Mouse (Mus musculus) lung, embryonic 15.5 days (tissue): Measurements from ENCODE around the gene Mapkapk2. TPM values are rescaled to one million over a fixed set of nuclear protein-coding genes. Genes with fewer than 3 reads are reported as not detected.
A peak's percentile ranks its signal among the peaks of the same experiment; 100 is the strongest.

Experiments used
- ATAC-seq: fragments of 200-750 bp; cut with Nextera tagmentation; 2 replicates; pipeline ENCODE4 v1.8.0; 2017; ENCODE audit warnings: moderate number of reproducible peaks, borderline replicate concordance; ENCODE audit not compliant: low FRiP score, low TSS enrichment; ENCODE audit errors: extremely low read depth
- H3K27ac ChIP-seq: fragments of 300-500 bp; sonication (generic); 2 replicates; pipeline ENCODE4 v1.5.1; 2015; ENCODE audit warnings: moderate library complexity, mild to moderate bottlenecking, inconsistent platforms
- H3K27me3 ChIP-seq: fragments of 300-500 bp; sonication (generic); 2 replicates; pipeline ENCODE4 v1.6.1; 2015; ENCODE audit warnings: inconsistent platforms
- H3K36me3 ChIP-seq: fragments of 300-500 bp; sonication (generic); 2 replicates; pipeline ENCODE4 v1.6.1; 2015; ENCODE audit warnings: inconsistent platforms
- H3K4me1 ChIP-seq: fragments of 300-500 bp; sonication (generic); 2 replicates; pipeline ENCODE4 v1.6.1; 2015; ENCODE audit warnings: inconsistent platforms
- H3K4me2 ChIP-seq: fragments of 300-500 bp; sonication (generic); 2 replicates; pipeline ENCODE4 v1.6.1; 2015; ENCODE audit warnings: inconsistent platforms, mild to moderate bottlenecking, moderate library complexity
- H3K4me3 ChIP-seq: fragments of 300-500 bp; sonication (generic); 2 replicates; pipeline ENCODE4 v1.5.1; 2015; ENCODE audit warnings: mild to moderate bottlenecking, inconsistent platforms
- H3K9ac ChIP-seq: fragments of 300-500 bp; sonication (generic); 2 replicates; pipeline ENCODE4 v1.6.1; 2015; ENCODE audit warnings: inconsistent platforms
- H3K9me3 ChIP-seq: fragments of 300-500 bp; sonication (generic); 2 replicates; pipeline ENCODE4 v1.6.1; 2016; ENCODE audit warnings: inconsistent platforms
- WGBS: fragments of 180-500 bp; shearing (Covaris S2); methylation state at CpG from one replicate; pipeline ENCODE4 v1.1.7; 2015; 5-methylcytosine and 5-hydroxymethylcytosine counted together
- polyA plus RNA-seq: library from polyadenylated mRNA; unstranded; fragments of >200 nt; fragmentation: Nextera tagmentation; extraction: Ambion mirVana; gene quantifications from 2 replicates; pipeline ENCODE4 v1.2.1, GENCODE M21; 2015

The Mapkapk2 gene
- polyA plus RNA-seq, 1 experiment from 2014 or later: 61.0 TPM

GRCm38 (mm10) chr1:131090261-131090660 lies 7.4 kb downstream of the Mapkapk2 start:
- no peak overlapping the region for H3K4me3 ChIP-seq
- no peak overlapping the region for H3K4me2 ChIP-seq
- ATAC-seq: no peak

GRCm38 (mm10) chr1:131089525-131090127 lies 8.0 kb downstream of the Mapkapk2 start:
- ATAC-seq: no peak
- H3K36me3 ChIP-seq: no peaks in the 10 kb centered on the region
- no peak overlapping the region for H3K4me2 ChIP-seq
- 72% methylated on average over 2 of the region's 2 CpGs for whole genome bisulfite sequencing
- no peaks in the 10 kb centered on the region for H3K9me3 ChIP-seq
- 0 out of 2 replicates have a peak overlapping the region, but pooled peaks have one; percentile 3 for H3K9ac ChIP-seq
- H3K27me3 ChIP-seq: no peaks in the 10 kb centered on the region
- H3K27ac ChIP-seq: no peak overlapping the region
- peaks cover 96% of the 10 kb centered on the region for H3K4me1 ChIP-seq
- H3K4me3 ChIP-seq: no peak overlapping the region

More at GRCm38 (mm10) chr1:131090261-131090660, 7.4 kb downstream of the Mapkapk2 start:
- H3K4me1 ChIP-seq: peaks cover 96% of the 10 kb centered on the region
- WGBS: 57% methylated on average over 5 of the region's 5 CpGs
- no peaks in the 10 kb centered on the region for H3K9me3 ChIP-seq
- no peaks in the 10 kb centered on the region for H3K27me3 ChIP-seq
- 0 out of 2 replicates have a peak overlapping the region, but pooled peaks have one; percentile 3 for H3K9ac ChIP-seq
- no peak overlapping the region for H3K27ac ChIP-seq
- H3K36me3 ChIP-seq: no peaks in the 10 kb centered on the region

GRCm38 (mm10) chr1:131088547-131088946 lies 9.1 kb downstream of the Mapkapk2 start:
- no peaks in the 10 kb centered on the region for H3K27me3 ChIP-seq
- H3K9me3 ChIP-seq: no peaks in the 10 kb centered on the region
- no peaks in the 10 kb centered on the region for H3K36me3 ChIP-seq
- H3K4me1 ChIP-seq: peaks cover 96% of the 10 kb centered on the region
- 43% methylated on average over 11 of the region's 11 CpGs for WGBS
- peak overlapping the region; percentile 14; the same call in 1 of the 2 replicates for H3K4me2 ChIP-seq
- ATAC-seq: no peak
- H3K27ac ChIP-seq: no peak overlapping the region
- no peak overlapping the region for H3K4me3 ChIP-seq
- no peak overlapping the region for H3K9ac ChIP-seq

GRCm38 (mm10) chr1:131086907-131087306 lies 10.7 kb downstream of the Mapkapk2 start:
- H3K4me1 ChIP-seq: peaks cover 97% of the 10 kb centered on the region
- H3K27me3 ChIP-seq: no peaks in the 10 kb centered on the region
- peak; percentile 62; the same call in 1 of the 2 replicates for ATAC-seq
- 26% methylated on average over 7 of the region's 7 CpGs for WGBS
- H3K4me2 ChIP-seq: peak overlapping the region; percentile 1; the same call in 1 of the 2 replicates
- no peak overlapping the region for H3K4me3 ChIP-seq
- no peaks in the 10 kb centered on the region for H3K9me3 ChIP-seq
- H3K9ac ChIP-seq: no peak overlapping the region
- H3K36me3 ChIP-seq: no peaks in the 10 kb centered on the region
- H3K27ac ChIP-seq: peak overlapping the region; percentile 52

- no peaks in the 10 kb centered on the region for H3K36me3 ChIP-seq
Observed at GRCm38 (mm10) chr1:131085957-131086739, 11.5 kb downstream of the Mapkapk2 start.

GRCm38 (mm10) chr1:131085272-131085671 lies 12.4 kb downstream of the Mapkapk2 start:
- no peak for ATAC-seq
- WGBS: 50% methylated on average over 3 of the region's 3 CpGs
- H3K4me3 ChIP-seq: no peak overlapping the region
- no peaks in the 10 kb centered on the region for H3K27me3 ChIP-seq
- H3K4me1 ChIP-seq: peaks cover 98% of the 10 kb centered on the region
- no peak overlapping the region for H3K9ac ChIP-seq
- no peaks in the 10 kb centered on the region for H3K9me3 ChIP-seq
- H3K36me3 ChIP-seq: no peaks in the 10 kb centered on the region
- H3K4me2 ChIP-seq: no peak overlapping the region
- H3K27ac ChIP-seq: peak overlapping the region; percentile 92; the same call in 1 of the 2 replicates

More at GRCm38 (mm10) chr1:131085957-131086739, 11.5 kb downstream of the Mapkapk2 start:
- H3K27me3 ChIP-seq: no peaks in the 10 kb centered on the region
- peaks cover 98% of the 10 kb centered on the region for H3K4me1 ChIP-seq
- H3K27ac ChIP-seq: peak overlapping the region; percentile 52
- no peak overlapping the region for H3K9ac ChIP-seq
- H3K9me3 ChIP-seq: no peaks in the 10 kb centered on the region
- WGBS: 35% methylated on average over 4 of the region's 4 CpGs
- H3K4me2 ChIP-seq: 0 out of 2 replicates have a peak overlapping the region, but pooled peaks have one; percentile 1
- H3K4me3 ChIP-seq: no peak overlapping the region
- no peak for ATAC-seq

GRCm38 (mm10) chr1:131084289-131084688 lies 13.3 kb downstream of the Mapkapk2 start:
- peak overlapping the region; percentile 33 for H3K4me2 ChIP-seq
- WGBS: 16% methylated on average over 8 of the region's 8 CpGs
- no peak overlapping the region for H3K4me3 ChIP-seq
- no peaks in the 10 kb centered on the region for H3K9me3 ChIP-seq
- H3K4me1 ChIP-seq: peaks cover 98% of the 10 kb centered on the region
- no peaks in the 10 kb centered on the region for H3K27me3 ChIP-seq
- peak overlapping the region; percentile 92 for H3K27ac ChIP-seq
- ATAC-seq: peak; percentile 32; the same call in 1 of the 2 replicates
- H3K36me3 ChIP-seq: no peaks in the 10 kb centered on the region
- H3K9ac ChIP-seq: no peak overlapping the region

- no peaks in the 10 kb centered on the region for H3K9me3 ChIP-seq
- 8% methylated on average over 4 of the region's 4 CpGs for WGBS
- no peaks in the 10 kb centered on the region for H3K27me3 ChIP-seq
- H3K9ac ChIP-seq: no peak overlapping the region
- H3K4me2 ChIP-seq: peak overlapping the region; percentile 33
- peak overlapping the region; percentile 92 for H3K27ac ChIP-seq
- H3K36me3 ChIP-seq: no peaks in the 10 kb centered on the region
- no peak overlapping the region for H3K4me3 ChIP-seq
- peak; percentile 73 for ATAC-seq
- peaks cover 98% of the 10 kb centered on the region for H3K4me1 ChIP-seq
Observed at GRCm38 (mm10) chr1:131083609-131084008, 14.0 kb downstream of the Mapkapk2 start.

- Histone ChIP-seq H3K36me3 (no peaks in the 10 kb centered on the region), H3K4me1 (peaks cover 98% of the 10 kb centered on the region), H3K27me3 (no peaks in the 10 kb centered on the region), H3K9me3 (no peaks in the 10 kb centered on the region), H3K4me2 (peak overlapping the region; percentile 9; the same call in 1 of the 2 replicates), H3K27ac (peak overlapping the region; percentile 92), H3K9ac (no peak overlapping the region), H3K4me3 (no peak overlapping the region)
- WGBS: 20% methylated on average over 5 of the region's 5 CpGs
- ATAC-seq: no peak
Observed at GRCm38 (mm10) chr1:131083122-131083521, 14.5 kb downstream of the Mapkapk2 start.

- WGBS: 83% methylated on average over 1 of the region's 1 CpGs
- Histone ChIP-seq H3K9me3 (no peaks in the 10 kb centered on the region), H3K36me3 (no peaks in the 10 kb centered on the region), H3K4me1 (peaks cover 81% of the 10 kb centered on the region), H3K9ac (no peak overlapping the region), H3K4me3 (no peak overlapping the region), H3K4me2 (no peak overlapping the region), H3K27ac (peak overlapping the region; percentile 83), H3K27me3 (no peaks in the 10 kb centered on the region)
- ATAC-seq: no peak
Observed at GRCm38 (mm10) chr1:131080686-131081085, 16.9 kb downstream of the Mapkapk2 start.

GRCm38 (mm10) chr1:131079762-131080161 lies 17.9 kb downstream of the Mapkapk2 start:
- Histone ChIP-seq H3K4me3 (no peak overlapping the region), H3K4me2 (no peak overlapping the region), H3K27ac (no peak overlapping the region), H3K4me1 (peaks cover 81% of the 10 kb centered on the region), H3K9ac (no peak overlapping the region), H3K36me3 (no peaks in the 10 kb centered on the region), H3K9me3 (no peaks in the 10 kb centered on the region), H3K27me3 (no peaks in the 10 kb centered on the region)
- 43% methylated on average over 4 of the region's 4 CpGs for WGBS
- no peak for ATAC-seq
